In genomic region chr17:56425584-56425914, GRCm38 (mm10) we compare ENCODE assay signal across 8 mouse cellular contexts. TPM values are rescaled to one million over a fixed set of nuclear protein-coding genes. Genes with fewer than 3 reads are reported as not detected.
DNase-seq lines count a peak whose midpoint lies in the region; ATAC-seq and TF ChIP-seq lines count a peak whose summit lies in the region.

No protein-coding gene starts in this region.

- no peaks in the 10 kb centered on the region for H3K9me3 ChIP-seq in forebrain, embryonic 13.5 days (replicated peaks)
- no peaks in the 10 kb centered on the region for H3K9me3 ChIP-seq in neural tube, embryonic 14.5 days (ENCODE audit: control insufficient read depth, low read length)

- WGBS in forebrain, embryonic 13.5 days: 1% methylated on average over 46 of the region's 47 CpGs
- 5% methylated on average over 47 of the region's 47 CpGs for WGBS in lung, adult 2 months
- WGBS in neural tube, embryonic 14.5 days: under 1% methylated on average over 36 of the region's 47 CpGs

- peaks cover 96% of the 10 kb centered on the region for H3K36me3 ChIP-seq in forebrain, embryonic 13.5 days (ENCODE audit: poor library complexity, severe bottlenecking)
- H3K36me3 ChIP-seq in neural tube, embryonic 14.5 days (ENCODE audit: control insufficient read depth, insufficient read depth, low read length): peaks cover 72% of the 10 kb centered on the region
- no peaks in the 10 kb centered on the region; the same call in none of the 2 replicates for H3K36me3 ChIP-seq in testis, adult 2 months (ENCODE audit: control insufficient read depth, insufficient read depth, low read length)

- TF ChIP-seq CTCF in lung, adult 2 months (IDR thresholded peaks at IDR 0.05; ENCODE audit: insufficient read depth, low read length): peak; percentile 22; the same call in 1 of the 2 replicates
- peak; percentile 59; the same call in 1 of the 2 replicates for TF ChIP-seq CTCF in testis, adult 2 months (IDR thresholded peaks at IDR 0.05; ENCODE audit: control insufficient read depth, insufficient read depth, insufficient replicate concordance, low read depth, low read length)

- intact Hi-C loops in heart, postnatal 14 days (cut with DNase I): loop anchor here (2.0 to 5.0 kb wide), 2 partner anchors 53 to 132 kb away; no protein-coding TSS in a partner anchor

- no peaks in the 10 kb centered on the region for H3K27me3 ChIP-seq in forebrain, embryonic 13.5 days
- no peaks in the 10 kb centered on the region for H3K27me3 ChIP-seq in neural tube, embryonic 14.5 days (ENCODE audit: control insufficient read depth, insufficient read depth, low read length)
- H3K27me3 ChIP-seq in testis, adult 2 months (ENCODE audit: control insufficient read depth, insufficient read depth, low read length): no peaks in the 10 kb centered on the region

- H3K4me3 ChIP-seq in forebrain, embryonic 13.5 days: peak overlapping the region; percentile 29
- H3K4me3 ChIP-seq in lung, adult 2 months (replicated peaks; ENCODE audit: extremely low read depth, low read depth, low read length): peak overlapping the region; percentile 47
- peak overlapping the region; percentile 17; the same call in 1 of the 2 replicates for H3K4me3 ChIP-seq in neural tube, embryonic 14.5 days (ENCODE audit: low read depth, low read length)
- H3K4me3 ChIP-seq in testis, adult 2 months (ENCODE audit: control insufficient read depth, low read depth, low read length): peak overlapping the region; percentile 85

- TF ChIP-seq POLR2A in lung, adult 2 months (IDR thresholded peaks at IDR 0.05; ENCODE audit: borderline replicate concordance, extremely low read depth, low read depth, low read length): no peak
- TF ChIP-seq POLR2A in testis, adult 2 months (IDR thresholded peaks at IDR 0.05; ENCODE audit: control insufficient read depth, low read depth, low read length): peak; percentile 38; the same call in 1 of the 2 replicates

- peak overlapping the region; percentile 65 for H3K9ac ChIP-seq in forebrain, embryonic 13.5 days
- peak overlapping the region; percentile 44 for H3K9ac ChIP-seq in neural tube, embryonic 14.5 days (replicated peaks; ENCODE audit: low read depth, low read length)

- ATAC-seq in forebrain, embryonic 13.5 days: peak; percentile 70
- ATAC-seq in neural tube, embryonic 14.5 days (ENCODE audit: low read depth): peak; percentile 63

- H3K27ac ChIP-seq in forebrain, embryonic 13.5 days: peak overlapping the region; percentile 62; the same call in 1 of the 2 replicates
- peak overlapping the region; percentile 22; the same call in 1 of the 2 replicates for H3K27ac ChIP-seq in neural tube, embryonic 14.5 days (ENCODE audit: low read depth, low read length)
- H3K27ac ChIP-seq in testis, adult 2 months (ENCODE audit: control insufficient read depth, insufficient read depth, low read depth, low read length): peak overlapping the region; percentile 69

- peak; percentile 88 for DNase-seq in CD4-positive helper T cell, adult 2 months (ENCODE audit: low read depth, low spot score)
- DNase-seq in c-Kit-positive CD71-positive TER-119-negative erythroid progenitor cells, embryonic 14.5 days (ENCODE audit: low read depth): peak; percentile 46
- peak; percentile 89 to 93 for DNase-seq in heart, postnatal 14 days
- DNase-seq in kidney, postnatal 4 days: peak; percentile 93
- DNase-seq in lung, adult 2 months: peak; percentile 82

- peaks cover 24% of the 10 kb centered on the region for H3K4me1 ChIP-seq in forebrain, embryonic 13.5 days
- H3K4me1 ChIP-seq in lung, adult 2 months (ENCODE audit: control insufficient read depth, insufficient read depth, low read length): no peaks in the 10 kb centered on the region
- 0 out of 2 replicates have a peak, but pooled peaks cover 4% of the 10 kb centered on the region for H3K4me1 ChIP-seq in neural tube, embryonic 14.5 days (ENCODE audit: control insufficient read depth, insufficient read depth, low read length)
- H3K4me1 ChIP-seq in testis, adult 2 months (ENCODE audit: control insufficient read depth, insufficient read depth, low read length): peaks cover 18% of the 10 kb centered on the region

- H3K4me2 ChIP-seq in forebrain, embryonic 13.5 days: peak overlapping the region; percentile 59
- H3K4me2 ChIP-seq in neural tube, embryonic 14.5 days (ENCODE audit: low read depth, low read length): peak overlapping the region; percentile 42

RNA-seq across cellular contexts. Expression of gene Ptprs, which starts 50.7 kb away (rescaled TPM):
- polyA plus RNA-seq in forebrain, embryonic 13.5 days (2015; fragmentation: Nextera tagmentation; extraction: Ambion mirVana): 276 and 292 TPM in 2 replicates
- 10 to 100 TPM; 60.3 to 64.8 TPM for total RNA-seq in heart, postnatal 14 days (2021)
- 128 and 171 TPM in 2 replicates for polyA plus RNA-seq in lung, adult 2 months (2012; rRNA removed)
- 255 and 266 TPM in 2 replicates for polyA plus RNA-seq in neural tube, embryonic 14.5 days (2014; fragmentation: Nextera tagmentation; extraction: Ambion mirVana)
- polyA plus RNA-seq in testis, adult 2 months (2012; rRNA removed): 63.4 and 68.8 TPM in 2 replicates

Comparison
In these comparisons a context has a peak if more than half of its experiments do, and no peak if none do; other contexts are left out.
1. Peak in every context shown above with its lines: DNase-seq, ATAC-seq, H3K4me3 ChIP-seq and H3K27ac ChIP-seq.
2. H3K4me3 ChIP-seq: peak in every context shown above with its lines; median percentile 85 in testis, adult 2 months; 47 in lung, adult 2 months; 29 in forebrain, embryonic 13.5 days; 17 in neural tube, embryonic 14.5 days.